Mouse (Mus musculus) thymus, adult 2 months (tissue): ENCODE data around the gene Gm21976.

Experiments used
- CTCF ChIP-seq: fragments of 200-500 bp; IDR thresholded peaks from 2 replicates; pipeline ENCODE4 v1.5.1; 2012; ENCODE audit warnings: mild to moderate bottlenecking, control low read depth, low read length, moderate library complexity, borderline replicate concordance; ENCODE audit not compliant: control insufficient read depth, poor library complexity, insufficient read depth; ENCODE audit errors: extremely low read depth
- POLR2A ChIP-seq: fragments of 200-500 bp; IDR thresholded peaks from 2 replicates; pipeline ENCODE4 v1.6.1; 2012; ENCODE audit warnings: mild to moderate bottlenecking, low read length, control low read depth, moderate library complexity; ENCODE audit not compliant: control insufficient read depth, poor library complexity, insufficient read depth; ENCODE audit errors: extremely low read depth

DNA sequence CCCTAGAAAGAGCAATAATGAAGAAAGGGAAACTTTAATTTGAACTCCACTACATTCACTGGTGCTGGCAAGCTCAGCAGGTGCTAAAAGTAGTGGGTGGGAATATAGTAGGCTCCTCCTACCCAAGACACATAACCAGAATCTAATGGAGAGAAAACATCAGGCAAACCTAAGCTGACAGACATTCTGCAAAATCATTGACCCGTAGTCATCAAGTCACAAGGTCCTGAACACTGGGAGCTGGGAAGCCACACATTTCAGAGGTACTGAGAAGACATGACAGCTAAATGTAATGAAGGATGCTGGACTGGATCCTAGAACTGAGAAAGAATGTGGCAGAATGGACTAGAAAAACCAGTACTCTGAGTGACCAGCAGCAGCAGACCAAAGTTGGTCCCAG lies 49.2 kb upstream of the Gm21976 start:
- no peak for TF ChIP-seq CTCF
- TF ChIP-seq POLR2A, result no peak
